Mouse (Mus musculus) gonadal fat pad, adult 2 months (tissue): ENCODE results near the gene Pars2. TPM values are rescaled to one million over a fixed set of nuclear protein-coding genes. Genes with fewer than 3 reads are reported as not detected.

Experiments
- polyA plus RNA-seq: library from polyadenylated mRNA; depleted of rRNA; stranded (reverse); fragments of >200 nt; gene quantifications from 2 replicates; pipeline ENCODE4 v1.2.3, GENCODE M21; 2012; rRNA removed

The Pars2 gene
- polyA plus RNA-seq, 1 experiment, result 11.0 TPM

Other genes with a start within 250 kb of the Pars2 start
- 0.58 and 1.0 TPM in 2 replicates for gene Pcsk9, start 186.7 kb upstream of the Pars2 start, polyA plus RNA-seq
- 2.5 and 3.7 TPM in 2 replicates for gene Bsnd, start 158.8 kb upstream of the Pars2 start, polyA plus RNA-seq
- 15.5 and 27.9 TPM in 2 replicates for gene Dhcr24, start 90.0 kb upstream of the Pars2 start, polyA plus RNA-seq
- gene Lexm, start 33.8 kb upstream of the Pars2 start, polyA plus RNA-seq, result 0.53 and 0.70 TPM in 2 replicates
- gene Ttc22, start 28.6 kb upstream of the Pars2 start, polyA plus RNA-seq, result 0.13 and 0.28 TPM in 2 replicates
- 38.6 and 51.6 TPM in 2 replicates for gene Ttc4, start 27.9 kb downstream of the Pars2 start, polyA plus RNA-seq
- gene Mroh7, start 79.9 kb downstream of the Pars2 start, polyA plus RNA-seq, result 0.69 and 0.95 TPM in 2 replicates
- 0.38 and 0.46 TPM in 2 replicates for gene Fam151a, start 82.8 kb downstream of the Pars2 start, polyA plus RNA-seq
- gene Acot11, start 153.9 kb downstream of the Pars2 start, polyA plus RNA-seq, result 4.1 and 4.7 TPM in 2 replicates